Mouse (Mus musculus) kidney, adult 18-20 months (tissue): ENCODE results near the gene Ypel4.

Experiments used
- DNase-seq: peaks from one replicate; pipeline ENCODE4 v3.0.0; 2021

Ypel4 gene

GRCm38 (mm10) chr2:84762295-84762694, 28.4 kb downstream of the Ypel4 start:
- DNase-seq = no peak

DNA sequence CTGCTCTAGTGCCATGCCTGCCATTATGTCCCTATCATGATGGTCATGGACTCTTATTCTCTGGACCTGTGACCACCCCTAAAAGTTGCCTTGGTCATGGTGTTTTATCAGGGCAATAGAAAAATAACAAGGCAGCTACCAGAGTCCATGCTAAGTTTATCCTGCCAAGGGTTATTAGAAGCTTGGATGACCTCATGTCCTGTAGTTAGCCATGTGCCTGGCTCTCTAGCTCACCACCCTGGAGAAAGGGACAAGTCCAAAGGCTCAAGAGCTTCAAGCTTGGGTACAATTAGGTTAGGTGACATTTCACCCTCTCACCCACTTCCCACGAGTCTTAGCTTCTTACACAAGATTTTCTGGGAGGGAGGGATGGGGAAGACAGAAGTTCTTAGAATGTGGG, 29.0 kb downstream of the Ypel4 start:
- no peak for DNase-seq

DNA sequence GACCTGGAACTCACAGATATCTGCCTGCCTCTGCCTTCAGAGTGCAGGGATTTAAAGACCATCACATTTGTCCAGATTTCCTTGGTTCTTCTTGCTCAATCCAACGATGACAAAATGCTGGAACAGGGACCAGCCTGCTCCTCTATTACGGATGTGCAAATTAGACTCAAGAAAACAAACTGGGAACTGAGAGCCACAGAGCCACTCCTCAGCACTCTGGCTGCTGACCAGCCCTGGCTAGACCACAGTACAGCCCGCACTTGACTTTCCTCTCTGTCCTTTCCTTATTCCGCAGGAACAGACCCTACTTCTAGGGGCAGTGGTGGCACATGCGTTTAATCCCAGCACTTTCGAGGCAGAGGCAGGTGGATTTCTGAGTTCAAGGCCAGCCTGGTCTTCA, 36.6 kb downstream of the Ypel4 start:
- DNase-seq = no peak

GRCm38 (mm10) chr2:84772454-84772853, 38.6 kb downstream of the Ypel4 start:
- no peak for DNase-seq

- DNase-seq = no peak
Observed at GRCm38 (mm10) chr2:84773195-84773594, 39.3 kb downstream of the Ypel4 start.

DNA sequence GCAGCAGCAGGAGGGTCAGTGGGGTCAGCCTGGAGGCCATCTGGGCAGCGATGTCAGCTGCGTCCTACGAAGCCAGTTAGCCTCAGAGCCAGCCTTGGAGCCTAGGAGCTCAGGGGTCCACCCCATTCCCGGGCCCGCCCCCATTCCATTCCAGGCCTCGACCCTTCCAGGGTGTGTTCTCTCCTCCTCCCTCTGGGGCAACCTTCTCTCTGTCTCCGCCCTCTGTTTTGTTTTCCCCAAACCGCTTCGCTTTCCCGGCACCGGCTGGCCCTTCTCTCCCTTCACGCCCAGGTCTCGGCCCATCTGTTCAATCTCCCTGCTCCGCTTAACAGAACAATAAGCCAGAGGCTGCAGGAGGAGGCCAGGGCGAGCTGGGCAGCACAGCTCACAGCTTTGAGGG, 40.9 kb downstream of the Ypel4 start:
- DNase-seq = peak; percentile 48

DNA sequence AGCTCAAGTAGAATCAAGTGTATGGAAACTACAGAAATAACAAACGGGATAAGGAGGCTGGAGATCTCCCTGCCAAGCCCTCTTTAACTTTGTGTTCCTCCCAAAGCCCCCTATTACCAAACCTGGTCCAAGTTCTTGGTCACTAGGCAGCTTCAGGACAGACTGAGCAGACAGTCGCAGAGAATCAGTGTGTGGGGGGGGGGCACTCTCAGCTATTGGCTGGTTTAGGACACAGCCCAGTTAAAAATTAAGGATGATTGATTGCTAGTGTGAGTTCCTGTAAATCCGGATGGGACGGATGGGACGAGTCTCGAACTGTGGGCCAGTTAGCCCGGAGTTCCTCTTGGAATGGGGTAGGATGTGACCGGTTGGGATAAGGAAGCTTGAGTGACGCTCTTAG, 41.4 kb downstream of the Ypel4 start, which contains the start of gene Serping1:
Gene Serping1 (minus strand): TSS at position 204 of the 400 bp plus-strand sequence.
- DNase-seq = no peak

GRCm38 (mm10) chr2:84775665-84776064, 41.8 kb downstream of the Ypel4 start:
- no peak for DNase-seq

DNA sequence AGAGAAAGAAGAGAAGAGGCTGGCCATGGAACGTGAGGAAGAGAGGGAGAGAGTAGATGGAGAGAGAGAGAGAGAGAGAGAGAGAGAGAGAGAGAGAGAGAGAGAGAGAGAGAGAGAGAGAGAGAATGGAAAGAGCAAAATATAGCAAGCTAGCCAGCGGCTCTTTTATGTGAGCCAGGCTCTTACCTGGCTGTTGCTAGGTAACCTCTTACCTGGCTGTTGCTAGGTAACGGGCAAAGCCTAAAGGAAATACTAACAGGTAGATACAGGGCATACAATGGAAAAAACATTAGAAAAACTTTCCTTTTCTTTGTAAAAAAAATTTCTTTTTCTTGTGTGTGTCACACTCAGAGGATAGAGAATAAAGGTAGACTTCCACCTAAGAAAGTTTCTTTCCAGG, 43.8 kb downstream of the Ypel4 start:
- DNase-seq = no peak

DNA sequence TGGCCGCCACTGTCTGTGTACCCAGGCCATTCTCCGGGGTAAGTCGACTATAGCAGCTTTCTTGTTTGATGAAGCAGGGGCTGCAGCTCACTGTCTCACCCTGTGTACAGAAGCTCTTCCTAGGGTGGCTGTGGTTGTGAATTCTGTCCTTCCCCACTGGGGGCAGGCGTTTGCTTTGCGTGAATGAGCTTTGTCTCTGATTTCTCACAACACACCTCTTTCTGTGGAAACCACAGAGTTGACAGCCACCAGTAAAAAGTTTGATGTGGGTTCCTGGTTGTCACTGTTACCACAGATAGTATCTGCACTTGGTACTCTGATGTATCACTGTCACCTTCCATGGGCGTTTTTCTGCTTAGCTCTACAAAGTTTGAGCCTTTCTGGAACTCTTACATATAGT, 45.4 kb downstream of the Ypel4 start:
- no peak for DNase-seq

DNA sequence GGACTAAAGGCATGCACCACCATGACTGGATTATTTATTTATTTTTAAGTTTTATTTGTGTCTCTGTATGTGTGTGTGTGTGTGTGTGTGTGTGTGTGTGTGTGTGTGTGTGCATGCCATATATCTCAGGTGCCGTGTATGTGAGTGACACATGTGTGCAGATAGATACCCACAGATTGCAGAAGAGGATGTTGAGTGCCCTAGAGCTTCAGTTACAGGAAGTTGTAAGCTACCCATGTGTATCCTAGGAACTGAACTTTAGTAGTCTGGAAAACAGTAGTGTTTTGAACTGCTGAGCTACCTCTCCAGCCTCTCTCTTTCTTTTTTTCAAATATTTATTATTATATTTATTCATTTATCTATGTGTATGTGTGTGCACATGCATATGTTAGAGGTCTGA, 49.5 kb downstream of the Ypel4 start:
- DNase-seq = no peak

GRCm38 (mm10) chr2:84783840-84784566, 50.1 kb downstream of the Ypel4 start:
- DNase-seq = no peak
